Mouse (Mus musculus) ES-E14 (cell line): Measurements from ENCODE around the gene Defa35.
"Not testable (repeated sequence)": the region's sequence is repeated elsewhere in the genome, so short reads cannot be mapped to it uniquely, and the experiment has no call there.

Source experiments
- CHD2 ChIP-seq: IDR thresholded peaks from 2 replicates; pipeline ENCODE4 v1.6.1; 2014; ENCODE audit warnings: mild to moderate bottlenecking, low read depth, low read length, inconsistent platforms
- HCFC1 ChIP-seq: IDR thresholded peaks from 2 replicates; pipeline ENCODE4 v1.6.1; 2012; ENCODE audit warnings: low read length, inconsistent platforms, borderline replicate concordance; ENCODE audit not compliant: insufficient read depth

DNA sequence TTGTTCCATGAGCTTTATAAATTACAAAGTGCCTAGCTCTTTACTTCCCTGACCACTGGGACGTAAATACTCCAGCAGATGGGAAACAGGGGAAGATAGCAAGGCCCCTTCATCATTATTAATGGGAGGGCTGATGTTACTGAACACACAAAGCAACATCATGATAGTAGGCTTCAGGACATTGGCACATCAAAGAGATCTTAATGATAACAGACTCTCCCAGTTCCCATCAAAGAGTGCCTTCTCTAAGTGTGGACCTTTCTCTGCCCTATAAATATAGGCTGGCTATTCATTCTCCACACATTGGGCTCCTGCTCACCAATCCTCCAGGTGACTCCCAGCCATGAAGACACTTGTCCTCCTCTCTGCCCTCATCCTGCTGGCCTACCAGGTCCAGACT is 39.6 kb upstream of the Defa35 start, which contains the start of gene Defa21:
- TF ChIP-seq HCFC1, CHD2: not testable (repeated sequence)
